7 mouse cellular contexts compared by ENCODE assay signal in genomic region chr11:79339234-79339807, GRCm38 (mm10). TPM values are rescaled to one million over a fixed set of nuclear protein-coding genes. Genes with fewer than 3 reads are reported as not detected.
DNase-seq lines count a peak whose midpoint lies in the region; ATAC-seq lines count a peak whose summit lies in the region.

Nf1 (plus strand) TSS chr11:79339693.

- H3K27ac ChIP-seq in intestine, embryonic 15.5 days: peak within 1 kb of the TSS; percentile 86
- H3K27ac ChIP-seq in midbrain, embryonic 10.5 days (replicated peaks): peak within 1 kb of the TSS; percentile 100

- peaks cover 7% of the 10 kb centered on the region for H3K4me1 ChIP-seq in intestine, embryonic 15.5 days (replicated peaks)
- H3K4me1 ChIP-seq in midbrain, embryonic 10.5 days: peaks cover 26% of the 10 kb centered on the region

- no peaks in the 10 kb centered on the region for H3K36me3 ChIP-seq in intestine, embryonic 15.5 days
- H3K36me3 ChIP-seq in midbrain, embryonic 10.5 days: peaks cover 26% of the 10 kb centered on the region

- peak; percentile 97 for ATAC-seq in intestine, embryonic 15.5 days

- intact Hi-C loops in gastrocnemius, postnatal 36 days (cut with DNase I): no loop called here
- intact Hi-C loops in left cerebral cortex, postnatal 25 days (cut with DNase I): no loop called here

- peak within 1 kb of the TSS; percentile 96 for H3K9ac ChIP-seq in intestine, embryonic 15.5 days

- whole genome bisulfite sequencing in intestine, embryonic 15.5 days: under 1% methylated on average over 47 of the region's 49 CpGs
- under 1% methylated on average over 42 of the region's 49 CpGs for WGBS in midbrain, embryonic 10.5 days

- H3K27me3 ChIP-seq in intestine, embryonic 15.5 days (replicated peaks): no peaks in the 10 kb centered on the region
- 0 out of 2 replicates have a peak, but pooled peaks cover 5% of the 10 kb centered on the region for H3K27me3 ChIP-seq in midbrain, embryonic 10.5 days (ENCODE audit: low read depth, poor library complexity, severe bottlenecking)

- no peaks in the 10 kb centered on the region for H3K9me3 ChIP-seq in intestine, embryonic 15.5 days
- H3K9me3 ChIP-seq in midbrain, embryonic 10.5 days (replicated peaks): peaks cover 6% of the 10 kb centered on the region; the same call in 1 of the 2 replicates

- peak within 1 kb of the TSS; percentile 77 for H3K4me2 ChIP-seq in intestine, embryonic 15.5 days (replicated peaks)

- DNase-seq in adrenal gland, adult 18-20 months (ENCODE audit: low spot score in 2 of 2): peak; percentile 93 to 95
- peak; percentile 98 for DNase-seq in embryo, embryonic 11 days
- peak; percentile 95 to 96 for DNase-seq in gastrocnemius, postnatal 36 days
- peak; percentile 94 to 97 for DNase-seq in left cerebral cortex, postnatal 25 days (ENCODE audit: low spot score in 2 of 2)
- peak; percentile 98 for DNase-seq in midbrain, embryonic 10.5 days (ENCODE audit: low spot score)
- DNase-seq in right cerebral cortex, postnatal 4 days: peak; percentile 97

- peak within 1 kb of the TSS; percentile 94 for H3K4me3 ChIP-seq in intestine, embryonic 15.5 days (replicated peaks)
- H3K4me3 ChIP-seq in midbrain, embryonic 10.5 days: peak within 1 kb of the TSS; percentile 100

RNA-seq across cellular contexts. Expression of gene Nf1, which starts in this region (rescaled TPM):
- 10 to 100 TPM; 53.5 to 60.6 TPM for total RNA-seq in adrenal gland, adult 18-20 months (2021)
- 10 to 100 TPM; 16.4 to 17.1 TPM for total RNA-seq in gastrocnemius, postnatal 36 days (2021)
- 4.7 and 5.2 TPM in 2 replicates for polyA plus RNA-seq in intestine, embryonic 15.5 days (2015; fragmentation: Nextera tagmentation; extraction: Ambion mirVana)
- total RNA-seq in left cerebral cortex, postnatal 25 days (2021): 100 to 1,000 TPM; 119 to 124 TPM
- polyA plus RNA-seq in midbrain, embryonic 10.5 days (2016; fragmentation: Nextera tagmentation; extraction: Ambion mirVana): 6.6 and 6.7 TPM in 2 replicates

Comparison
In these comparisons a context has a peak if more than half of its experiments do, and no peak if none do; other contexts are left out.
1. Peak in every context shown above with its lines: DNase-seq, ATAC-seq, H3K4me3 ChIP-seq and H3K27ac ChIP-seq.